Mouse (Mus musculus): Measurements from ENCODE around the gene Pum1. TPM values are rescaled to one million over a fixed set of nuclear protein-coding genes. Genes with fewer than 3 reads are reported as not detected.
"Not testable (repeated sequence)": the region's sequence is repeated elsewhere in the genome, so short reads cannot be mapped to it uniquely, and the experiment has no call there.

Pum1 gene
- total and polyA plus RNA-seq, 3 experiments, result 42.7 to 122 (median 43.5) TPM

DNA sequence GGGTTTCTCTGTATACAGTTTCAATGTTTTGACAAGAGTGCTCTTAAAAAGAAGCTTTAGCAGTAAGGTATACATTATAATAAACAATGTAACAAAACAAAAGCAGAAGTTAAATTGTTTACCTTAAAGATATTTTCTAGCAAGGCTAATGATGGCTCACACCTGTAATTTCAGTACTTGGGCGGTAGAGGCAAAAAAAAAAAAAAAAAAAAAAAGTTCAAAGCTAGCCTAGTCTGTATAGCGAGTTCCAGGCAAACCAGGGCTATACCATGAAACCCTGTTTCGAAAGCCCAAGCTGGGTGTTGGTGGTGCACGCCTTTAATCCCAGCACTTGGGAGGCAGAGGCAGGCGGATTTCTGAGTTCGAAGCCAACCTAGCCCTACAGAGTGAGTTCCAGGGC is 3.7 kb upstream of the Pum1 start:
- no peak overlapping the region for H3K4me3 ChIP-seq (ENCODE audit: low read depth, low read length)
- H3K4me1 ChIP-seq (ENCODE audit: insufficient read depth, low read depth, low read length), result peaks cover 17% of the 10 kb centered on the region
- no peaks in the 10 kb centered on the region for H3K9me3 ChIP-seq (replicated peaks)
- no peak for DNase-seq (ENCODE audit: low spot score)
- 0 out of 2 replicates have a peak, but pooled peaks cover 5% of the 10 kb centered on the region for H3K27me3 ChIP-seq (ENCODE audit: insufficient read depth, low read length)
- TF ChIP-seq TAL1 (conservative IDR thresholded peaks at IDR 0.05; ENCODE audit: low read depth, low read length) (no peak), GATA2 (IDR thresholded peaks at IDR 0.05; ENCODE audit: borderline replicate concordance, low read depth, low read length) (no peak), CTCF (IDR thresholded peaks at IDR 0.05; ENCODE audit: low read depth, low read length) (no peak), GATA1 (IDR thresholded peaks at IDR 0.05; ENCODE audit: borderline replicate concordance, low read length) (no peak), POLR2AphosphoS5 (IDR thresholded peaks at IDR 0.05; ENCODE audit: insufficient replicate concordance, low read depth, low read length) (no peak)
- no peak for ATAC-seq (ENCODE audit: extremely low read depth, insufficient number of reproducible peaks, low FRiP score, poor library complexity, severe bottlenecking)
- H3K36me3 ChIP-seq (replicated peaks), result no peaks in the 10 kb centered on the region

- no peak for TF ChIP-seq GATA2 (IDR thresholded peaks at IDR 0.05; ENCODE audit: borderline replicate concordance, low read depth, low read length)
- TF ChIP-seq POLR2AphosphoS5 (IDR thresholded peaks at IDR 0.05; ENCODE audit: insufficient replicate concordance, low read depth, low read length), result no peak
- no peak for TF ChIP-seq GATA1 (IDR thresholded peaks at IDR 0.05; ENCODE audit: borderline replicate concordance, low read length)
- no peak for TF ChIP-seq TAL1 (conservative IDR thresholded peaks at IDR 0.05; ENCODE audit: low read depth, low read length)
- no peak for TF ChIP-seq CTCF (IDR thresholded peaks at IDR 0.05; ENCODE audit: low read depth, low read length)
- Histone ChIP-seq H3K4me3 (ENCODE audit: low read depth, low read length) (no peak overlapping the region), H3K4me1 (ENCODE audit: insufficient read depth, low read depth, low read length) (peaks cover 15% of the 10 kb centered on the region), H3K9me3 (replicated peaks) (no peaks in the 10 kb centered on the region), H3K36me3 (replicated peaks) (no peaks in the 10 kb centered on the region), H3K27me3 (ENCODE audit: insufficient read depth, low read length) (0 out of 2 replicates have a peak, but pooled peaks cover 5% of the 10 kb centered on the region)
- no peak for DNase-seq (ENCODE audit: low spot score)
- no peak for ATAC-seq (ENCODE audit: extremely low read depth, insufficient number of reproducible peaks, low FRiP score, poor library complexity, severe bottlenecking)
Observed at GRCm38 (mm10) chr4:130660106-130660505, 3.0 kb upstream of the Pum1 start.

- ATAC-seq (ENCODE audit: extremely low read depth, insufficient number of reproducible peaks, low FRiP score, poor library complexity, severe bottlenecking) (no peak), DNase-seq (ENCODE audit: low spot score) (no peak)
- H3K27me3 ChIP-seq (ENCODE audit: insufficient read depth, low read length), result 0 out of 2 replicates have a peak, but pooled peaks cover 3% of the 10 kb centered on the region
- H3K9me3 ChIP-seq (replicated peaks), result no peaks in the 10 kb centered on the region
- H3K36me3 ChIP-seq (replicated peaks), result peaks cover under 1% of the 10 kb centered on the region
- H3K4me1 ChIP-seq (ENCODE audit: insufficient read depth, low read depth, low read length), result peaks cover 20% of the 10 kb centered on the region
- TF ChIP-seq GATA1 (IDR thresholded peaks at IDR 0.05; ENCODE audit: borderline replicate concordance, low read length), result no peak
- no peak for TF ChIP-seq TAL1 (conservative IDR thresholded peaks at IDR 0.05; ENCODE audit: low read depth, low read length)
- TF ChIP-seq GATA2 (IDR thresholded peaks at IDR 0.05; ENCODE audit: borderline replicate concordance, low read depth, low read length), result no peak
- TF ChIP-seq POLR2AphosphoS5 (IDR thresholded peaks at IDR 0.05; ENCODE audit: insufficient replicate concordance, low read depth, low read length), result no peak
- TF ChIP-seq CTCF (IDR thresholded peaks at IDR 0.05; ENCODE audit: low read depth, low read length), result no peak
- H3K4me3 ChIP-seq (ENCODE audit: low read depth, low read length), result no peak overlapping the region
Observed at GRCm38 (mm10) chr4:130661151-130661550, 2.0 kb upstream of the Pum1 start.

- peaks cover 29% of the 10 kb centered on the region for H3K4me1 ChIP-seq (ENCODE audit: insufficient read depth, low read depth, low read length)
- not testable (repeated sequence) for H3K9me3 ChIP-seq (replicated peaks); DNase-seq (ENCODE audit: low spot score); H3K36me3 ChIP-seq (replicated peaks); ATAC-seq (ENCODE audit: extremely low read depth, insufficient number of reproducible peaks, low FRiP score, poor library complexity, severe bottlenecking); H3K4me3 ChIP-seq (ENCODE audit: low read depth, low read length); H3K27me3 ChIP-seq (ENCODE audit: insufficient read depth, low read length)
Observed at GRCm38 (mm10) chr4:130662305-130662704, 816 bp upstream of the Pum1 start.

DNA sequence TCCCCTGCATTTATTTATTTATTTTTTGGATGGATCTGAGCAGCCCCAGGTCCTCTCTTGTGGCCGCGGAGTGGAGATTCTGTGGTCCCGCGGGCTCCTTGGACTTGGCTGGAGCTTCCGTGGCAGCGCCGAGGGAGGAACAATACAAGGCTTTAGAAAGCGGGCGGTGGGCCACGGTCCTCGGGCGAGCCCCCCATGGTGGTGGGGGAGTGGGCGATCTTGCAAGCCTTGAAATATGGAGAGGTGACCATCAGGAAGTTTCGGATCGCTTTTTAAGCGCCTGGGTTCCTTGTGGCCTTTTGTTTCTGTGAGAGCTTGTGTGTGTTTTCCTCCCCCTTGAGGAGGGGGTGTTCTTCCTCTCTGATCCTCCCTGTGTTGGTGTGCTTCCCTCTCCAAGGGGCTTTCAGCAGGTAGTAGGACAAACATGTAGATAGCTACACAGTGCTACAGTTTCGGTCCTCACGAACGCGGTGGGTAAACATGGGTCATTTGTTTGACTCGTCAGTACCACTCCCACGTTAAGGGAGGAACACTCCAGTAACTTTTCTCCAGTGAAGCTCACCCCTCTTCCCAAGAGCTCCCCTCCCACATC is 785 bp downstream of the Pum1 start:
- no peak for ATAC-seq (ENCODE audit: extremely low read depth, insufficient number of reproducible peaks, low FRiP score, poor library complexity, severe bottlenecking)
- TF ChIP-seq GATA1 (IDR thresholded peaks at IDR 0.05; ENCODE audit: borderline replicate concordance, low read length) (no peak), CTCF (IDR thresholded peaks at IDR 0.05; ENCODE audit: low read depth, low read length) (no peak), TAL1 (conservative IDR thresholded peaks at IDR 0.05; ENCODE audit: low read depth, low read length) (no peak), GATA2 (IDR thresholded peaks at IDR 0.05; ENCODE audit: borderline replicate concordance, low read depth, low read length) (no peak), POLR2AphosphoS5 (IDR thresholded peaks at IDR 0.05; ENCODE audit: insufficient replicate concordance, low read depth, low read length) (no peak)
- H3K27me3 ChIP-seq (ENCODE audit: insufficient read depth, low read length), result no peaks in the 10 kb centered on the region
- no peaks in the 10 kb centered on the region for H3K9me3 ChIP-seq (replicated peaks)
- DNase-seq (ENCODE audit: low spot score), result peak; percentile 31
- peaks cover 44% of the 10 kb centered on the region for H3K4me1 ChIP-seq (ENCODE audit: insufficient read depth, low read depth, low read length)
- peaks cover 19% of the 10 kb centered on the region for H3K36me3 ChIP-seq (replicated peaks)
- H3K4me3 ChIP-seq (ENCODE audit: low read depth, low read length), result peak overlapping the region; percentile 88

GRCm38 (mm10) chr4:130664414-130665029 is 1.4 kb downstream of the Pum1 start:
- TF ChIP-seq GATA1 (IDR thresholded peaks at IDR 0.05; ENCODE audit: borderline replicate concordance, low read length) (no peak), GATA2 (IDR thresholded peaks at IDR 0.05; ENCODE audit: borderline replicate concordance, low read depth, low read length) (no peak), CTCF (IDR thresholded peaks at IDR 0.05; ENCODE audit: low read depth, low read length) (no peak), TAL1 (conservative IDR thresholded peaks at IDR 0.05; ENCODE audit: low read depth, low read length) (no peak), POLR2AphosphoS5 (IDR thresholded peaks at IDR 0.05; ENCODE audit: insufficient replicate concordance, low read depth, low read length) (no peak)
- peak overlapping the region; percentile 88 for H3K4me3 ChIP-seq (ENCODE audit: low read depth, low read length)
- no peaks in the 10 kb centered on the region for H3K9me3 ChIP-seq (replicated peaks)
- H3K27me3 ChIP-seq (ENCODE audit: insufficient read depth, low read length), result no peaks in the 10 kb centered on the region
- H3K4me1 ChIP-seq (ENCODE audit: insufficient read depth, low read depth, low read length), result peaks cover 47% of the 10 kb centered on the region
- ATAC-seq (ENCODE audit: extremely low read depth, insufficient number of reproducible peaks, low FRiP score, poor library complexity, severe bottlenecking), result no peak
- DNase-seq (ENCODE audit: low spot score), result no peak
- peaks cover 22% of the 10 kb centered on the region for H3K36me3 ChIP-seq (replicated peaks)

Measured in G1E (cell line).